Mouse (Mus musculus): ENCODE measurements around the gene Srebf1. TPM values are rescaled to one million over a fixed set of nuclear protein-coding genes. Genes with fewer than 3 reads are reported as not detected.

Srebf1 gene
- total RNA-seq, 4 experiments from 2014 or later, result 85.8 to 103 (median 100) TPM

GRCm38 (mm10) chr11:60208201-60208600, 14.2 kb downstream of the Srebf1 start:
- DNase-seq (ENCODE audit: low spot score in 2 of 2), result no peak

GRCm38 (mm10) chr11:60206207-60206606, 16.2 kb downstream of the Srebf1 start:
- DNase-seq (ENCODE audit: low spot score in 2 of 2), result no peak

GRCm38 (mm10) chr11:60205026-60205425, 17.4 kb downstream of the Srebf1 start:
- no peak for DNase-seq (ENCODE audit: low spot score in 2 of 2)

GRCm38 (mm10) chr11:60202710-60203638, 19.4 kb downstream of the Srebf1 start:
- DNase-seq (ENCODE audit: low spot score in 2 of 2), result no peak

- no peak for DNase-seq (ENCODE audit: low spot score in 2 of 2)
These were observed 22.0 kb downstream of the Srebf1 start for GRCm38 (mm10) chr11:60200384-60200783.

- DNase-seq (ENCODE audit: low spot score in 2 of 2), result peak; percentile 77 to 96
These were observed 22.6 kb downstream of the Srebf1 start for GRCm38 (mm10) chr11:60199702-60200184.

GRCm38 (mm10) chr11:60198651-60199050, 23.7 kb downstream of the Srebf1 start:
- no peak for DNase-seq (ENCODE audit: low spot score in 2 of 2)

- DNase-seq (ENCODE audit: low spot score in 2 of 2), result no peak
These were observed 24.3 kb downstream of the Srebf1 start for GRCm38 (mm10) chr11:60197998-60198619.

- DNase-seq (ENCODE audit: low spot score in 2 of 2), result no peak
These were observed 26.0 kb downstream of the Srebf1 start for GRCm38 (mm10) chr11:60196344-60196743.

GRCm38 (mm10) chr11:60195108-60195507, 27.3 kb downstream of the Srebf1 start:
- no peak for DNase-seq (ENCODE audit: low spot score in 2 of 2)

GRCm38 (mm10) chr11:60193556-60193955, 28.8 kb downstream of the Srebf1 start:
- DNase-seq (ENCODE audit: low spot score in 2 of 2), result no peak

- no peak for DNase-seq (ENCODE audit: low spot score in 2 of 2)
These were observed 29.8 kb downstream of the Srebf1 start for GRCm38 (mm10) chr11:60192534-60192933.

GRCm38 (mm10) chr11:60190055-60190641, 32.2 kb downstream of the Srebf1 start:
- DNase-seq (ENCODE audit: low spot score in 2 of 2), result no peak

GRCm38 (mm10) chr11:60189501-60190040, 32.8 kb downstream of the Srebf1 start:
- no peak for DNase-seq (ENCODE audit: low spot score in 2 of 2)

- no peak for DNase-seq (ENCODE audit: low spot score in 2 of 2)
These were observed 34.0 kb downstream of the Srebf1 start for GRCm38 (mm10) chr11:60188275-60188853.

- no peak for DNase-seq (ENCODE audit: low spot score in 2 of 2)
These were observed 35.3 kb downstream of the Srebf1 start for GRCm38 (mm10) chr11:60187070-60187469.

GRCm38 (mm10) chr11:60185396-60186231, 36.8 kb downstream of the Srebf1 start:
- peak in 1 of 2 experiments; percentile 64 for DNase-seq (ENCODE audit: low spot score in 2 of 2)

- peak in 1 of 2 experiments; percentile 69 for DNase-seq (ENCODE audit: low spot score in 2 of 2)
These were observed 37.7 kb downstream of the Srebf1 start for GRCm38 (mm10) chr11:60184346-60185325.

GRCm38 (mm10) chr11:60182741-60183140, 39.6 kb downstream of the Srebf1 start:
- no peak for DNase-seq (ENCODE audit: low spot score in 2 of 2)

Measured in left cerebral cortex, adult 8-10 months (tissue).